Mouse (Mus musculus): ENCODE results near the gene Ifna14. TPM values are rescaled to one million over a fixed set of nuclear protein-coding genes. Genes with fewer than 3 reads are reported as not detected.

The Ifna14 gene
- total RNA-seq, 2 experiments from 2014 or later: not detected

Other genes with a start within 250 kb of the Ifna14 start
- gene Hacd4, start 132.9 kb downstream of the Ifna14 start, total RNA-seq (2021): 1 to 10 TPM; 1.5 to 1.9 TPM
- gene Ifnb1, start 49.0 kb downstream of the Ifna14 start, total RNA-seq (2021): not detected
- gene Ifna15, start 13.6 kb downstream of the Ifna14 start, total RNA-seq (2021): not detected
- gene Ifna9, start 20.6 kb upstream of the Ifna14 start, total RNA-seq (2021): not detected
- gene Ifna12, start 31.6 kb upstream of the Ifna14 start, total RNA-seq (2021): not detected
- gene C87499, start 62.6 kb upstream of the Ifna14 start, total RNA-seq (2021): not detected
- gene Ifna13, start 72.7 kb upstream of the Ifna14 start, total RNA-seq (2021): not detected
- not detected for gene Ifna16, start 105.1 kb upstream of the Ifna14 start, total RNA-seq (2021)
- gene Ifna2, start 112.1 kb upstream of the Ifna14 start, total RNA-seq (2021): not detected
- gene Ifnab, start 119.6 kb upstream of the Ifna14 start, total RNA-seq (2021): not detected
- under 1 TPM in 1 of 2 experiments, not detected in 1; 0.41 TPM for gene Gm26566, start 150.0 kb upstream of the Ifna14 start, total RNA-seq (2021)
- 10 to 100 TPM; 51.0 to 57.1 TPM for gene Klhl9, start 150.7 kb upstream of the Ifna14 start, total RNA-seq (2021)
- gene Gm13271, start 183.1 kb upstream of the Ifna14 start, total RNA-seq (2021): not detected
- not detected for gene Gm13283, start 188.3 kb upstream of the Ifna14 start, total RNA-seq (2021)
- not detected for gene Gm13290, start 202.0 kb upstream of the Ifna14 start, total RNA-seq (2021)
- gene Gm13289, start 205.1 kb upstream of the Ifna14 start, total RNA-seq (2021): not detected
- not detected for gene Gm13272, start 208.1 kb upstream of the Ifna14 start, total RNA-seq (2021)
- gene Ifnz, start 210.3 kb upstream of the Ifna14 start, total RNA-seq (2021): not detected
- gene Gm13276, start 213.9 kb upstream of the Ifna14 start, total RNA-seq (2021): not detected
- not detected for gene Gm13277, start 216.8 kb upstream of the Ifna14 start, total RNA-seq (2021)
- not detected for gene Gm13278, start 219.8 kb upstream of the Ifna14 start, total RNA-seq (2021)
- gene Gm13275, start 222.7 kb upstream of the Ifna14 start, total RNA-seq (2021): not detected
- not detected for gene Gm13279, start 225.6 kb upstream of the Ifna14 start, total RNA-seq (2021)
- not detected for gene Gm13285, start 227.9 kb upstream of the Ifna14 start, total RNA-seq (2021)
- gene Gm13287, start 231.5 kb upstream of the Ifna14 start, total RNA-seq (2021): not detected
- not detected for gene Gm13288, start 233.7 kb upstream of the Ifna14 start, total RNA-seq (2021)
- not detected for gene Ifna7, start 244.4 kb upstream of the Ifna14 start, total RNA-seq (2021)
- gene Ifna11, start 248.2 kb upstream of the Ifna14 start, total RNA-seq (2021): not detected